Mouse (Mus musculus): ENCODE data around the gene S100pbp.

S100pbp gene

DNA sequence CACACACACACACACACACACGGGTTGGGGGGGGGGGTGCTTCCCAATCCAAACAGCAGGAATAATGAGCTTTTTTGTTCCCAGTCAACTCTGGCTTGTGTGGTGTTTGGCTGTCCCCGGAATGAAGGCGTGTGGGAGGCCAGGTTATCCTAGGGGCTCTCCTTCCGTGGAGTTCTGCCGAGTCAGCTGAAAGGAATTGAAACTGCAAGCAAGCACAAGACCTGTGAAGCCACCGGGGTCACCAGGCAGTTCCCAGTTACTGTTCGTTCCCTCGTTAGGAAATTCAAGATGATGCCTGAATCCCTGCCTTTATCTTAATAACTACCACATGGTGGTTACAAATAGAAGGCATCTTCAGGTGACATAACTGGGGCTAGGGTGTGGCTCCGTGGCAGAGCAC is 60.1 kb downstream of the S100pbp start:
- no peak for DNase-seq (ENCODE audit: low spot score in 2 of 2)

DNA sequence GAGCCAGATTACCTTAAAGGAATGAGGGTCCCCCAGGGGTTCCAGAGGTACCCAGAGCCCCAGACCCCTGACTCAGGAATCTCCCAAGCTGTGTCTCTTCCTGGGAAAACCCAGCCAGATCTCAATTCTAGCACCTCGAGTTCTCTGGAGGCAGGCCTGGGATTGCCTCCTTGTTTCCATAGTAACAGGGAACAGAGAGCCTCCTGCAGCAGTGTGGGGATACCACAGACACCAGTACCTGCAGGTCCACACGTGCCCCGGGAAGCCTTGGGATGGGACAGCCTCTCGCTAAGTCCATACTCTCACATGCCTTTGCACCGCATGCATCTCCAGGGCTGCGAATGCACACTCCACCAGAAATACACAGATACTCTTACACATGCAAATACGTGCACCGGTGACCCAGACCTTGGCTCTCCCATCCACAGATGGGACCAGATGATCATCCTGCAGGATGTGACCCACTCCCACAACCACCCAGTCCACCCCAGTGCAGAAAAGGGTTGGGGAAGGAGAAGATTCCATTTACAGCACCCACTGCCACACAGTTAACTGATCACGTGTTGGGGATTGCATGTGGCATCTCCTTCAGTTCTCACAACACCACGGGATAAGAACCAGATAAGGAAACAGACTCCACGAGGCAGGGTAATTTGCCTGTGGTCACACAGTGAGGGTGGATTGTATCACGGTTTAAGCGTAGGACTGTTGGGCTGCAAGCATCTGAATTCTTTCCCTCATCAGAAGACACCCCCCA is 60.8 kb downstream of the S100pbp start:
- DNase-seq (ENCODE audit: low spot score in 2 of 2): no peak

DNA sequence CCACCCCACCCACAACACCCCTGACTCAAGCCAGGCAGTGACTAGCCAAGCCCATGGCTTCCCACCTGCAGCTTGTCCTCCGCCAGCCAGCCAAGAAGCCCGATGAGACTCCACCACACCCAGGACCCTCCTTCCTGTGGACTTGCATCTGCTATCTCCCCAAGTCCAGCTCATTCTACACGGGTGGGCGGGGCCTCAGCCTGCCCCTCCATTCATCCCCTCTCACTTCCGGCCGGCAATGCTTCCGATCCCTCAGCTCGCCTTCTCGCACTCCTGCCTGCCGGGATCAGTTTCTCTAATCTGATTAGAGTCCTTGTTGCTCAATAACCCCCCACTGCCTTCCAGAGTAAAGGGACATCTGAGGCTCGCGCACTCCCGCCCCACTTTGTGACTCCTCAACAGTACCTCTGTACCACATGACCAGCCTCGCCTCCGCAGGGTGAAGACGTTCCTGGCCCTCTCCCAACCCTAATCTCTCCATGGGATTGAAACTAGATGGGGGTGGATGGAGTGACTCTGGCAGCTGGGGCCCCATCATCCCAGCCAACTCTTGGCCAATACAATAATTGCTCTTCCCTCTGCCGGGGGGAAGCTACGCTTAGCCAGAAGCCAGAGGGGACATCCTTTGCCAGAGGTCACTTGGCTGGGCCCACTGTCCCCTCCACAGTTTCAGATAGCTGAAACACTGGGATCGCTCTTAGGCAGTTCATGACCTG is 63.6 kb downstream of the S100pbp start:
- no peak for DNase-seq (ENCODE audit: low spot score in 2 of 2)

DNA sequence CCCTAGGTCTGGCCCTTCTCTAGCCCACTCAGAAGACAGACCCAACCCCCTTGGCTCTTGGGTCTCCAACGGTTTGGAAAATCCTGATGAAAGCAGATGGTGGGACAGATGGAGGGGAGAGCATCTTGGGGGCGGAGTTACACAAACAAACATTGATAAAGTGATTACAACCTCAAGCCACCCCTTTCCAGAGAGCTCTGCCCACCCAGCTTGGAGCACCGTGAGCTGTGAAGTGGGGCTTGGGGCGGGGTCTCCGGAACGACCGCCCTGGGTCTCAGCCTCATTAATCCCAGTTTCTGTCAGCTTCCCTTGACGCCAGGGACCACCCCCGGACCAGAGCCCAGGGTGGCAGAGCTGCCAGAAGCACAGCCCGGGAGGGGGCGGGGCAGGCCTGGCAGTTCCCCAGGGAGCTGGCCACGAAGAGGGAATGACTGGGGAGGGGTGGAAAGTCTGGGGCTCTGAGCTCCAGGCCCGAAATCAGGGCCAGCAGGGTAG is 64.8 kb downstream of the S100pbp start:
- DNase-seq (ENCODE audit: low spot score in 2 of 2): no peak

DNA sequence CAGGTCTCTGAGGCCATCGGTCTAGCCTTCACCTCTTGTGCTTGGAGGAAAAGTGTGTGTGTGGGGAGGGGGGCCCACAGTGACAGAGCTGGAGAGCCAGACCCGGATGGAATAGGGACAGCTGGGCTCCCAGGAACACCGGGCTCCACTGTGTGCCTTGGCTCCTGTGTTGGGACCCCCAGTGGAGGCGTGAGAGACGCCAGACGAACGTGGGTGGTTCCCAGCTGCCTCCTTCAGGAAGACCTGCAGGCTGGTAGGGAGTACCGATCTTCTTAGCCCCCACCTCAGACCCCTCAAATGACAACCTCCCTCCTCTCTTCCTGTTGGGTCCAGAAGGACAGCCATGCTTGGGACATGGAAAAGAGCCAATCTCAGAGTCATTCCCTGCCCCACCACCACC is 66.8 kb downstream of the S100pbp start:
- no peak for DNase-seq (ENCODE audit: low spot score in 2 of 2)

DNA sequence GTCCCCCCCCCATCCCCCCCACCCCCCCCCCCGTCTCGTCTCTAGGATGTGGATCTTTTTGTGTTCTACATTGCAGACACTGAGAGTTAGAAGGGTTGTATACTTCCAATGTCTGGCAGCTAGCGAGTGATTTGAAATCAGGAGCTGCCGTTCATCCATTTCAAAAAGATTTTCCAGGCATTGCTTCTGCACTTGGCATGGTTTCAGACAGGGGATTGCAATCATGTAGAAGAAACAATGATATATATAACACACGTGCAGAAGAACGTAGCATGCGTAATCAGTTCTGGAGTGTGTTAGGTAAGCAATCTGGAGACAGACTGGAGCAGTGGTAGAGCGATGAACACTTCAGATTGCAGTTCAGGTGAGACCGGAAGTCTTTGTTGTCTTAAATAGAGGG is 67.4 kb downstream of the S100pbp start:
- DNase-seq (ENCODE audit: low spot score in 2 of 2): no peak

DNA sequence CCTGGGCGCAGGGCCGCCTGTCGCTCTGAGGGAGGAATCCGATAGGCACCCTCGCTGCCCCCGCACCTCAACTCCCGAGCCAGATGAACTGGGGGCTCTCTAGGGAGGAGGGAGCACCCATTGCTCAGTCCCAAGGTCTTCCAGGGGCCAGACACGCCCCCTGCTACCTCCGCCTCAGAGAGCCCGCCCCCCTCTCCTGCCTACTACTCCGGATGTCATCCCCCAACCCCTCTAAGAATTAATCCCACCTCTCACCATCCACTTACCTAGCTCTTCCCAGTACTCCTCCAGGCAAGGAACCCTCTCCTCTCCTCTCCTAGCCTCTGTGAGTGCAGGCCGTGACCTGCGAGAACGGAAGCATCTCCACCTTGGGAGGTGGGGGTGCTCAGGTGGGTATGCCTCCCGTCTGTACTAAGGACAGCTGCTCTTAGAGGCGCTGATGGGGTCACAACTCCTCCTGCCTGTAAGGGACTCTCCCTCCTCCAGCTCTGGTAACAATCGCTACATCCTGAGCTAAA is 67.9 kb downstream of the S100pbp start, which contains the start of gene Hpca:
TSS of gene Hpca (minus strand) at position 468 of the 518 bp plus-strand sequence.
- DNase-seq (ENCODE audit: low spot score in 2 of 2): no peak

DNA sequence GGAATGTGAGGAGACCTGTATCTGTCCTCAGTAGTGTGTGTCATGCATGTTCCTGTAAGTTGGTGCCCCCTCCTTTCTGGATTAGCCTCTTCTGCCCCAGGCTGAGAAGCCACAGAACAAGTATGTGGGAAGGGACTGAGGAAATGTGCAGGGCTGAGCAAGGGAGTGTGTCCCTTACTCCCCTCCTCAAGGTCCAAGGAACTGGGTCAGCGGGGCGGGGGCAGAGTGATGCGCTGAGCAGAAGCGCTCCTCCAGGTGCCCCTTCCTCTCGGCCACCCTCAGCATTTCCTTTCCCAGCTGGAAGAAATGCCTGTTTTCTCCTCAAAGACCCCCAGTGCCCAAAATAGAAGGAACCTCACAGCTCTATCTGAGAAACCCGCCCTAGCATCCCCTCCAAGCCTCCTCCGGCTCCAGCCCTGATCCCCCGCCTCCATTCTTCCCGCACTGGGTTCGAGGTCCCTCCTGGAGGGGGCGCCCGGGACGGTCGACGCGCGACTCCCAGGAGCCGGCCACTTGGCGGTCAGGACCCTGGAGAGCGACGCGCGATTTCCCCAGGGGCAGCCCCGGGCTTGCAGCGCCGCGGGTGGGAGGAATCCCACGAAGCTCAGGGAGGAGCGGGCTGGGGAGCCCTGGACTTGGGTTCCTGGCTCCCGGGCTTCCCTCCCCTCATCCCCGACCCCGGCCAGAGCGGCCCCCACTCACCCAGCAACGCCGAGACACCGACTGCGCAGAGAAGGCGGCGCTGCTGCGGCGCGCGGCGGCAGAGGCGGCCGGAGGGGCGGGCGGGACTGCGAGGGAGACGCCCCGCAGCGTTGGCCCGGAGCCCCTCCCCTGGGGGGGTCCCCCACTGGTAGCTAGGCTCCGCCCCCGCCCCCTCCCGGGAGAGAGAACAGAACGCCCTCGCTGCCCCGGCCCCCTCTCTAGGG is 68.7 kb downstream of the S100pbp start:
- peak; percentile 62 to 82 for DNase-seq (ENCODE audit: low spot score in 2 of 2)

DNA sequence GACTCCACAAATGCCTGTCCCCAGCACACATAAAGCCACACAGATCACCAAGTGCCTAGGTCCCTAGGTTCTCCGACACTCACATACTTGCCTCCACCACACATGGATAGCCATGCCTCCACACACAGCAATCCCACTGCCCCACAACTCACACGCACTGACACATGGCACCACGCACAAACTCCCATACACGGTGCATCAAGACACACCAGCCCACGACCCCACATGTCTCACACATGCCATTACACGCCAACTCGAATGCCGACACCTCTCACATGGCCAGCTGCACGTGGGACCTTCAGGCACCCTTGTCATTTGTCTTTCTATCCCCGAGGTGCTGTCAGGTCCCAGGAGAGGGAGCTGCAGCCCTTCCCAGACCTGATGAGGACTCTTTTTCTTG is 69.8 kb downstream of the S100pbp start:
- DNase-seq (ENCODE audit: low spot score in 2 of 2): no peak

DNA sequence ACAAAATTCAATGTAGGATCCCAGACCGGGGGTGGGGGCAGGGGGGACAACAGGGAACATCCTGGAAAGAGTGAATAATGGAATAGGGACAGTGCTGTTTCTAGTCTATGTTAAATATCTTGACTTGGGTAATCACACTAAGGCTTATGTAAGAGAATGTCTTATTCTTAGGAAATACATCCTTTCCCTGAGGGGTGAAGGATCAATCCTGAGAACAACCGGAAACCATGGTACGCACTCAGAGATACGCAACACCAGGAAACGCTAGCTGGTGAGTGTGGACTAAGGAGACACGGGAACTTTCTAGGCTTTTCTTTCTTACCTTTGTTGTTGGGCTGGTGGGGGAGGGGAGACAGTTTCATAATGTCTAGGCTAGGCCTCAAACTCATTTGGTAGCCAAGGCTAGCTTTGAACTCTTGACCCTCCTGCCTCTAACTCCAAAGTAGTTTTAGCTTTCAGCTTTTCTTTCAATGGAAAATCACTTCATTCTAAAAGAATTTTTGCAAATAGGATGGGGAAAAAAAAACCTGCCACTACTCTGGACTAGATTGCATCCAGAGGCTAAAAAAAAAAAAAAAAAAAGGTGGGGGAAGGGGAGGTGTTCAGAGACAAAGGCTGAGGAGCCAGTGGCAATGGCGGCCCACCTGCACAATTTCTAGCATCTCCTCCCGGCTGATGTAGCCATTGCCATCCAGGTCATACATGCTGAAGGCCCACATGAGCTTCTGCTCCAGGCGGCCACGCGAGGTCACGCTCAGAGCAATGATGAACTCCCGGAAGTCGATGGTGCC is 71.6 kb downstream of the S100pbp start:
- DNase-seq (ENCODE audit: low spot score in 2 of 2): no peak

DNA sequence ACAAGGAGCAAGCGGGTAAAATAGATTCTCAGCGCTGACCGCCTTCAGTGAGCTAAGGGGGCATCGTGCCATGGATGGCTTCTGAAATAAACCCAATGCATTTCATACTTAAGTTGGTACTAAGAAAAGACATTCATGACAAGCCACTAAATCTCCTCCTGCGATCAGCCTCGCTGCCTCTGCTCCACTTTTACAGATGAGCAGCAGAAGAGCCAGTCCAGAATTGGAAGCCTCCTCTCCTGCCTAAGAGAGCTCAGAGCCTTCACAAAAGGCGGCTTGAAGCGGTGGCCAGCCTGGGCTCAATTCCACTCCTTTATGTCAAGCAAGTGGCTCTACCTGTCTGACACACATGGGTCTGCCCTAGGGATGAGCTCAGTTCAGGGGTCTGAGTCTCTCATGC is 72.8 kb downstream of the S100pbp start:
- DNase-seq (ENCODE audit: low spot score in 2 of 2): no peak

DNA sequence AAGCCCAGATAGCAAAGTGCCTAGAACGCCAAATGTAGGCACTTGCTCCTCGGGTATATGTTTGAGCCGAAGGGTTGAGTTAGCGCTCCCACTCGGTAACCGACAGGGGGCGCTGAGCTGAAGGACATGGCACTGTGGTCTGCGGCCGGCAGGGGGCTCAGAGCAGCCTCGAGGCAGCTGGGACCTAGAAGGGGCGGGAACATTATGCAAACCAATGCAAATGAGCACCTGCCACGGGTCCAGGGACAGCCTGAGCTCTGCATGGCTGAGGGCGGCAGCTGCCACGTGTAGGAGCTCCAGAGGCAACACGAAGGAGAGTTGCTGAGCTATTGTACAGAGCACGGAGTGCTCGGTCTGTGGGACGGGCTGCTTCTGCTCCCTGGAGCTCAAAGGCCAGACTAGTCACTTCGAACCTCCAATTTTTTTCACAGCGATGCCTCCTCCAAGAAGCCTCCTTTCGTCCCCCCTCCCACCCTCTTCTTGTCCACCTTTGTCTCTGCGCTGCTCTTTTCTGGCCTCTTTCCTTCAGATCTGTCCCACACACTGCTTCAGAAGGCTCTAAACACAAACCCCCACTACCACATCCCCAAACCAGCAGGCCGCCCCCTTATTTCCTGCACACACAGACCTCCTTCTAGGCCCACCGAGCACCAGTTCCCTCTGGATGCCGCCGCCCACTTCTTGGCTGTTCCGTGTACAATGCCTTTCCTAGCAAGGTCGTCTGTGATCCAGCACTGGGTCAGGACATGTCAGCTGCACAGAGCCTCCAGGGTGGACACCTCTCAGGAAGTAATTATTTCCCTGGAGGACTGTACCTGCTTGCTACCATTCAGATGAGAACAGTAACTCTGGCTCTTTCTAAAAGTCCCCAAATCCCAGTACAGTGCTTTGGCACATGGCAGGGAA is 76.2 kb downstream of the S100pbp start:
- peak; percentile 67 to 81 for DNase-seq (ENCODE audit: low spot score in 2 of 2)

DNA sequence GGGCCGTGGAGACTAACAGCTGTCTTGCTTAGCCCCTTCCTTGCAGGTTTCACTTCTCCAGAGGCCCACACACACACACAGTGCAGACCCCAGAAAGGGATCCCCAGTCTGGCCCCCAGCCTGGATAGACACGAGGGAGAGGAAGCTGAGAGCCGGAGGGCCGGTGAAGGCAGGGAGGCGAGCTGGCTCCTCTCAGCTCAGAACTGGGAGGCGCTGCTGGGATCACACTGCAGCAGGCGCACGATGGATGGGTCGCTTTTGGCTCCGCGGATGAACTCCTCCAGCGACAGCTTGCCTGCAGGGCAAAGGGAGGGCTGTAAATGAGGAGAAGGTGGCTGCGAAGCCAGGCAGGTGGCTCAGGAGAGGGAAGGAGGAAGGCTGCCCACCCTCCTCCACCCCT is 77.3 kb downstream of the S100pbp start:
- DNase-seq (ENCODE audit: low spot score in 2 of 2): no peak

DNA sequence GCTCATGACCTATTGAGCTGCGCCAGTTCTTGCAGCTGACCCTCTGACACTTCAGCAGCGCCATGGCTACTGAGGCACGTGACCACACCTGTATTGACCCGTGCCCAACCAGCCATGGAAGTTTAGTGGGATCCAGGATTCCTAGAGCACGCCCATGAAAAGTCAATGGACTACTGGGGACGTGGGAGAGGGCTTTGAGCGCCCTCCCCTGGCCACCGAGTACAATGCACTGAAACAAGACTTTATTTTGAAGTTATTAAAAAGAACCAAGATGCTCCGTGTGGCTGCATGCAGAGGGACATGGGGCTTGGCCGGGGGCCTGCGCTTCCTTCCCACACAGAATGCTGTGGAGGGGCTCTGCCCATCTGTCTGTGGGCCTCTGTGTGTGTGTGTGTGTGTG is 78.2 kb downstream of the S100pbp start:
- no peak for DNase-seq (ENCODE audit: low spot score in 2 of 2)

DNA sequence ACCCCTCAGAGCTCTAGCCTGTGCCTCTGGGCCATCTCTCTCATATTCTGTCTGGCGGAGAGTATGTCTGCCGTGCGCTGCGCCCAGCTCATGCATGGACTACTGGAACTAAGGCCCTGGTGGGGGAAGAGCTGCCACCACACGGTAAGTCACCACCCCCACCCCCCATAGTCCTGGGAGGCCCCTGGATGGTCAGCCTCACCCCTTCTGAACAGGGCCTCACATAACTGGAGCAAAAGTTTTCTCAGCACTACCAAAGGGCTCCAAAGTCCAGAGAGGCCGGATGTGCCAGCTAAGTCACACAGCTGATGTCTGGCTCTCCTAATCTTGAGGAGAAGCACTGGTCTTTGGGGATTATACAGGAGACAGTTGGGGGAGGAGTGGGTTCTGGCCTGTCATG is 78.7 kb downstream of the S100pbp start:
- no peak for DNase-seq (ENCODE audit: low spot score in 2 of 2)

DNA sequence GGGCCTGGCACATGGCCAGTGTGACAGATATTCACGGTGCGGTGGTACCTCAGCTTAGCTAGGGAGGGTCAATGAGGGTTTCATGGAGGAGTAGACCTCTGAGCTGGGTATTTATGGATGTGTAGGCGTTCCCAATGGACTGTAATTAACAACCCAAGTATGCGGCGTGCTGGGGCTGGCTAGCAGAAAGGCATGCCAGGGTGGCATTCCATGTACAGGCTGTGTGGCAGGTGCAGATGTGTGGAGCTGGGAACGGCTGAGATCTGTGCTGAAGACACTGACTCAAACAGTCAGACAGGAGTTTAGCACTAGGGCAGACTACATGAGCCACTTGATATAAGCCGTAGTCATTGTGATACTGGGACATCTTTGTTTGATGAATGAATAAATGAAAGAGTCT is 80.9 kb downstream of the S100pbp start:
- DNase-seq (ENCODE audit: low spot score in 2 of 2): no peak

DNA sequence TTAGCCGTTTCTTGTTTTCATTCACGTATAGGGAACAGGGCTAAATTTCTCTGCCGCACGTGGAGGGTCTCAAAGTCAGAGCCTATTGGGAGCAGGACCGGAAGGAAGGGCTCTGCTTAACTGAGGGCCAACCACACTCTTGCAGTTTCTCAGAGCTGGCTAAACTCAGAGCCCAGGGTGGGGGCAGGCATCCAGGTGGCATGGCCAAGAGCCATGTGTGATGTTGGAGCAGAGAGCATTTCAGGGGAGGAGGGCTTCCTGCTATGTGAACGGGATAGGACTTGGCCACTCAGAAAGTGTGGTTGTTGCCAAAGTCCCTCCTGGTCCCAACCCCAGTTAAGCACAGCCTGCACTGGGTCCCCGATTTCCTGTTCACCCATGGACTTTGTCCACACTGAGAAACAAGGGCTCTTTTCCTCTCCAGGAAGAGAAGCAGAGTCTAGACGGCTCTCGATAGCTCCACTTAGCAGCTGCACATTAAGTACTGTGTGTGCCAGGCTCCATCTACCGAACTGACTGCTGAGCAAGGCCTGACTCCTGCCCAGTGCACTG is 82.1 kb downstream of the S100pbp start:
- no peak for DNase-seq (ENCODE audit: low spot score in 2 of 2)

DNA sequence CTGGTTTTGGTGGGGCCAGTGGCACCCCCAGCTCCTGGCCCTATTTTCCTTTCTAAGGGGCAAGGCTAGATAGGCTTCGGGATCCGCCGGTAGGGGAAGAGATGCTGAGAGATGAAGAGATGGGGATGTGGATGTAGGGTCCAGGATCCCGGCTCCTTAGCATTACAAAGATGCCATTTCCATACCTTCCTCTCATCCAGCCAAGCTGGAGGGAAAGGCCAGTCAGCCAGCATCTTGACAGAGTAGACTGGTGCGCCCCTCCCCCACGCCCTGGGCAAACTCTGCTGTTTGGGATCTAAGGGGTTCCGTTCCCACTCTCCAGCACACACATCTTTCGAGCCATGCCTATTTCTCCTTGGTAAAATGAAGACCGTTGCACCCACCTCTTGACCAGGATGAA is 83.5 kb downstream of the S100pbp start:
- DNase-seq (ENCODE audit: low spot score in 2 of 2): no peak

DNA sequence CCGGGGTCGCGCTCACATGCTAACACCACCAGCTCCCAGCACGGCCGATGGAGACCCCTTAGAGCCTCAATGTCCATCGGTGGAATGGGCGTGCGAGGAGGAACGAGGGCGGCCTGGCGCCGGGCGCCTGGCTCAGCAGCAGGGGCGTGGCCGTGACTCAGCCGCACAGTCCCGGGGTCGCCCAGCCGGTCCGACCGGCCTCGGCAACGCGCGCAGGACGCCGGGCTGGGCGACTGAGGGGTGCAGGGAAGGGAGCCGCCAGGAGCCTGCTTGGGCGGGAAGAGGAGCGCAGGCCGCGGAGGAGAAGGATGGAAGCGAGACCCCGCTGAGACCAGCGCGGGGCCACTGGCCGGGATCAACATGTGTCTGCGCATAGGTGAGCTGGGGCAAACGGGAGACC is 84.2 kb downstream of the S100pbp start, which contains the start of gene Tmem54:
TSS of gene Tmem54 (plus strand) at position 193 of the 400 bp plus-strand sequence.
- DNase-seq (ENCODE audit: low spot score in 2 of 2): peak in 1 of 2 experiments; percentile 44
